Mouse (Mus musculus): ENCODE data around the gene 4930432K21Rik. TPM values are rescaled to one million over a fixed set of nuclear protein-coding genes. Genes with fewer than 3 reads are reported as not detected.
A peak's percentile ranks its signal among the peaks of the same experiment; 100 is the strongest.

The 4930432K21Rik gene
- polyA plus RNA-seq (2012; ENCODE audit: insufficient read depth, low replicate concordance): 0.72 TPM in 1 of 2 replicates, not detected in the other

DNA sequence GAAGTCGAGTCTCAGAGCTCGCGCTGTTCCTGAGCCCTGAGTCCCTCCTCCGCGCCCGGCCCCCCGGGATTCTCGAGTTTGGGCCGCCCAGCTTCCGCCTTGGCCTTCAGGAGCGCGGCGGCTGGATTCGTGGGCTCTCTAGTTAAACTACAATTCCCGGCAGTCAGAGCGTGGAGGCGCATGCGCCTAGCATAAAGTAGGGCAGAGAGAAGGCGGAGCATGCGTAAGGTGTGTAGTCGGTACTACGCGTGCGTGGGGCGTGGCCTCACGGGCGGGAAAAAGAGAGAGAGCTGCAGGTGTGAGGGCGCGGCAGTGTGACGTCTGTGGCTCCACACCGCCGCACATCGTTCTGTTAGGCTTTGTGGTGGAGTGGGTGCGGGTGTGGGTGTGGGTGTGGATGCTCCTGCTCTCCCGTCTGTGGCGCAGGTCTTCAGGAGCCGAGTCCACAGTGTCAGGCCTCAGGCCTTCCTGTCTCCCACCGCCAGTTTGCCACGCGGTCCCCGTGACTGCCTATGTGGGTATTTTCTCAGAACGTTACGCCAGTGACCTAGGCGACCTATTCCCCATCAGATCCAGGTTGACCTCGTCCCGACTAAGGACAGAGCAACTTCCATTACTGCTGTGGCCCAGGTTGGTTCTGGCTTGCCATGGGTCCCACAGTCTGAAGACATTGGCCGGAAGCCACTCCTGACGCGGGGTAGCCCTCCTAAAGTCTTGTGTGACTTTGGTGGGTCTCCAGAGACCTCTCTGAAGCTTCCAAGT is at the start of gene 4930432K21Rik, which contains the start of gene Cc2d1a:
Gene 4930432K21Rik, plus strand, starts transcription at position 257 of the 762 bp plus-strand sequence.
Gene Cc2d1a, minus strand, starts transcription at position 168 of the 762 bp plus-strand sequence.
- Histone ChIP-seq H3K9me3 (no peaks in the 10 kb centered on the region), H3K36me3 (replicated peaks; ENCODE audit: low read length) (peaks cover 33% of the 10 kb centered on the region), H3K4me1 (peaks cover 56% of the 10 kb centered on the region), H3K4me3 (replicated peaks) (peak within 1 kb of the TSS; percentile 94), H3K27me3 (replicated peaks) (no peaks in the 10 kb centered on the region)
- TF ChIP-seq GATA1 (IDR thresholded peaks at IDR 0.05; ENCODE audit: borderline replicate concordance, low read length) (no peak), FLI1 (IDR thresholded peaks at IDR 0.05; ENCODE audit: low read length) (no peak)

GRCm38 (mm10) chr8:84098376-84098775 is 49.4 kb upstream of the 4930432K21Rik start:
- H3K27me3 ChIP-seq (replicated peaks): no peaks in the 10 kb centered on the region
- H3K9me3 ChIP-seq: no peaks in the 10 kb centered on the region
- H3K4me3 ChIP-seq (replicated peaks): peak overlapping the region; percentile 14
- peaks cover 94% of the 10 kb centered on the region for H3K36me3 ChIP-seq (replicated peaks; ENCODE audit: low read length)
- TF ChIP-seq GATA1 (IDR thresholded peaks at IDR 0.05; ENCODE audit: borderline replicate concordance, low read length) (no peak), FLI1 (IDR thresholded peaks at IDR 0.05; ENCODE audit: low read length) (no peak)
- H3K4me1 ChIP-seq: peaks cover 25% of the 10 kb centered on the region

DNA sequence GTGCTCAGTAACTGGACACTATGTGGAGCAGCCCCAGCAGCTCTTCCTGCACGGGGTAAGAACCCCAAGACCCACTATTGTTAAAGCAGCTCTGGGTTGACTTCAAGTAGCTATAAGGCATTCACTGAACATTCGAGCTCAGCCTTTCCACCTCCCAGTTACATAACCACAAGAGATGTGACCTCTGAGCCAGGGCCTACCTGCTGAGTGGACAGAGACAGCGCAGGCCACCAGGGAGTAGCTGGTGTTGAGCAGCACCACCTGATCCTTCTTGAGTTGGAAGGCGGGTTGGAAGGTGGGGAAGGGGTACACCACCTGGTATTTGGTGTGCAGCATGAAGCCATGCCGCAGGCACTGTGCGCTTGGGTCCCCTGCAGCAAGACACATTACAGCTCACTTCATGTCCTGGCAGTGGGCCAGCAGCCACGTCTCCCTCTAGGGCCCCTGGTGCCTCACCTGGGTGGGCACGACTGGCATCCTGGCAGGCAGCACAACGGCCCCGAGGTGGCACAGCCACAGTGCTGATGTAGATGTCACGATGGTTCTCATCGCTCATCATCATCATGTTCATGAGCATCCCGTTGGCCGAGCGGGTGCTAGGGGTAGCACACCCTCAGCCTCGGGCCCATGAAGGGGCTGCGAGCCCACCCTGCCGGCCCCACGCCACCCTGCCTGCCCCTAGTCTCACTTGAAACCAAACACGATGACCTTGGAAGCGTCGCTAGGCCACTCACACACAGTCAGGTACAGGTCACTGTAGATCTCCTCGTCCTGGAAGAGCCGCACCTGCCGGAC is 46.2 kb upstream of the 4930432K21Rik start:
- Histone ChIP-seq H3K27me3 (replicated peaks) (no peaks in the 10 kb centered on the region), H3K9me3 (no peaks in the 10 kb centered on the region), H3K36me3 (replicated peaks; ENCODE audit: low read length) (peaks cover 62% of the 10 kb centered on the region), H3K4me3 (replicated peaks) (no peak overlapping the region), H3K4me1 (peaks cover 48% of the 10 kb centered on the region)
- no peak for TF ChIP-seq FLI1 (IDR thresholded peaks at IDR 0.05; ENCODE audit: low read length)
- no peak for TF ChIP-seq GATA1 (IDR thresholded peaks at IDR 0.05; ENCODE audit: borderline replicate concordance, low read length)

GRCm38 (mm10) chr8:84103601-84104000 is 44.2 kb upstream of the 4930432K21Rik start:
- Histone ChIP-seq H3K9me3 (peaks cover 3% of the 10 kb centered on the region; the same call in 1 of the 2 replicates), H3K27me3 (replicated peaks) (no peaks in the 10 kb centered on the region), H3K36me3 (replicated peaks; ENCODE audit: low read length) (peaks cover 42% of the 10 kb centered on the region), H3K4me3 (replicated peaks) (peak overlapping the region; percentile 96), H3K4me1 (peaks cover 48% of the 10 kb centered on the region)
- no peak for TF ChIP-seq GATA1 (IDR thresholded peaks at IDR 0.05; ENCODE audit: borderline replicate concordance, low read length)

- H3K9me3 ChIP-seq: peaks cover 3% of the 10 kb centered on the region; the same call in 1 of the 2 replicates
- H3K27me3 ChIP-seq (replicated peaks): no peaks in the 10 kb centered on the region
- peaks cover 36% of the 10 kb centered on the region for H3K36me3 ChIP-seq (replicated peaks; ENCODE audit: low read length)
- H3K4me3 ChIP-seq (replicated peaks): peak overlapping the region; percentile 96
- H3K4me1 ChIP-seq: peaks cover 48% of the 10 kb centered on the region
- TF ChIP-seq GATA1 (IDR thresholded peaks at IDR 0.05; ENCODE audit: borderline replicate concordance, low read length) (no peak), FLI1 (IDR thresholded peaks at IDR 0.05; ENCODE audit: low read length) (no peak)
Measured at GRCm38 (mm10) chr8:84104221-84104620, 43.6 kb upstream of the 4930432K21Rik start.

- Histone ChIP-seq H3K9me3 (peaks cover 3% of the 10 kb centered on the region; the same call in 1 of the 2 replicates), H3K36me3 (replicated peaks; ENCODE audit: low read length) (peaks cover 29% of the 10 kb centered on the region), H3K27me3 (replicated peaks) (no peaks in the 10 kb centered on the region), H3K4me3 (replicated peaks) (peak within 1 kb of the TSS; percentile 96), H3K4me1 (peaks cover 47% of the 10 kb centered on the region)
- TF ChIP-seq GATA1 (IDR thresholded peaks at IDR 0.05; ENCODE audit: borderline replicate concordance, low read length) (no peak), FLI1 (IDR thresholded peaks at IDR 0.05; ENCODE audit: low read length) (no peak)
Measured at GRCm38 (mm10) chr8:84104697-84105609, 42.9 kb upstream of the 4930432K21Rik start, which contains the start of gene Dcaf15. Dcaf15 (minus strand) TSS chr8:84104768.

GRCm38 (mm10) chr8:84105676-84106075 is 42.1 kb upstream of the 4930432K21Rik start:
- TF ChIP-seq FLI1 (IDR thresholded peaks at IDR 0.05; ENCODE audit: low read length) (no peak), GATA1 (IDR thresholded peaks at IDR 0.05; ENCODE audit: borderline replicate concordance, low read length) (no peak)
- no peak overlapping the region for H3K4me3 ChIP-seq (replicated peaks)
- H3K9me3 ChIP-seq: peaks cover 3% of the 10 kb centered on the region; the same call in 1 of the 2 replicates
- H3K4me1 ChIP-seq: peaks cover 45% of the 10 kb centered on the region
- peaks cover 22% of the 10 kb centered on the region for H3K36me3 ChIP-seq (replicated peaks; ENCODE audit: low read length)
- no peaks in the 10 kb centered on the region for H3K27me3 ChIP-seq (replicated peaks)

- H3K4me1 ChIP-seq: peaks cover 41% of the 10 kb centered on the region
- TF ChIP-seq GATA1 (IDR thresholded peaks at IDR 0.05; ENCODE audit: borderline replicate concordance, low read length) (no peak), FLI1 (IDR thresholded peaks at IDR 0.05; ENCODE audit: low read length) (no peak)
Measured at GRCm38 (mm10) chr8:84106216-84107040, 41.4 kb upstream of the 4930432K21Rik start.

More at GRCm38 (mm10) chr8:84106216-84107040, 41.4 kb upstream of the 4930432K21Rik start:
- no peaks in the 10 kb centered on the region for H3K27me3 ChIP-seq (replicated peaks)
- no peak overlapping the region for H3K4me3 ChIP-seq (replicated peaks)
- H3K36me3 ChIP-seq (replicated peaks; ENCODE audit: low read length): peaks cover 18% of the 10 kb centered on the region
- peaks cover 3% of the 10 kb centered on the region; the same call in 1 of the 2 replicates for H3K9me3 ChIP-seq

Data from megakaryocyte, embryonic 14.5 days (primary cell).